Mouse (Mus musculus): ENCODE measurements around the gene Tbc1d30. TPM values are rescaled to one million over a fixed set of nuclear protein-coding genes. Genes with fewer than 3 reads are reported as not detected.
A peak's percentile ranks its signal among the peaks of the same experiment; 100 is the strongest.

The Tbc1d30 gene
- polyA plus RNA-seq, 1 experiment = 1.3 TPM

DNA sequence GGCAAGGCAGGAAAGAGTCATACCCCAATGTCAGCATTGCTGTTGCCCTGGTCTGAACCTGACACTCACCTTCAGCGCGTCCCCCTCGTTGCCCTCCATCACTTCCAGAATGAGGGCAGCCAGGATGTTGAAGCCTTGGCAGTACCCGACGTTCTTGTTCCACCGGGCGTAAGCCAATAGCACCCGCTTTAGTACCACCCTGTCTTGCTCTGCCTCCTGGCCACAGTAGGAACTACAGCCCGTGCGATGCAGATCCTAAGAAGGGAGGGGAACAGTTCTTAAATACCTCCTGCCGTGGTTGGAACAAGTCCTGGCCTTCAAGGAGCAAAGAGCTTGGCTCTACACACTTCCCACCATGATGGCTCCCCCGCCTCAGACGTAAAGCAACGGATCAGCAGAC is 49.2 kb downstream of the Tbc1d30 start:
- no peak overlapping the region for H3K4me3 ChIP-seq (ENCODE audit: insufficient read depth, low read length)
- no peaks in the 10 kb centered on the region for H3K4me1 ChIP-seq (ENCODE audit: control insufficient read depth, insufficient read depth, low read length)
- H3K27ac ChIP-seq (ENCODE audit: insufficient read depth, low read depth, low read length) = no peak overlapping the region
- TF ChIP-seq POLR2A (IDR thresholded peaks at IDR 0.05; ENCODE audit: borderline replicate concordance, low read depth, low read length) (no peak), CTCF (IDR thresholded peaks at IDR 0.05; ENCODE audit: low read depth, low read length) (no peak)

GRCm38 (mm10) chr10:121300659-121301058 is 50.4 kb downstream of the Tbc1d30 start:
- no peak overlapping the region for H3K4me3 ChIP-seq (ENCODE audit: insufficient read depth, low read length)

GRCm38 (mm10) chr10:121297054-121297701 is 53.9 kb downstream of the Tbc1d30 start:
- Histone ChIP-seq H3K4me1 (ENCODE audit: control insufficient read depth, insufficient read depth, low read length) (no peaks in the 10 kb centered on the region), H3K27ac (ENCODE audit: insufficient read depth, low read depth, low read length) (no peak overlapping the region), H3K4me3 (ENCODE audit: insufficient read depth, low read length) (no peak overlapping the region)
- no peak for TF ChIP-seq CTCF (IDR thresholded peaks at IDR 0.05; ENCODE audit: low read depth, low read length)
- no peak for TF ChIP-seq POLR2A (IDR thresholded peaks at IDR 0.05; ENCODE audit: borderline replicate concordance, low read depth, low read length)

More at GRCm38 (mm10) chr10:121300659-121301058, 50.4 kb downstream of the Tbc1d30 start:
- TF ChIP-seq POLR2A (IDR thresholded peaks at IDR 0.05; ENCODE audit: borderline replicate concordance, low read depth, low read length) = no peak
- TF ChIP-seq CTCF (IDR thresholded peaks at IDR 0.05; ENCODE audit: low read depth, low read length) = no peak
- Histone ChIP-seq H3K4me1 (ENCODE audit: control insufficient read depth, insufficient read depth, low read length) (no peaks in the 10 kb centered on the region), H3K27ac (ENCODE audit: insufficient read depth, low read depth, low read length) (no peak overlapping the region)

GRCm38 (mm10) chr10:121294471-121294870 is 56.6 kb downstream of the Tbc1d30 start:
- H3K4me3 ChIP-seq (ENCODE audit: insufficient read depth, low read length) = no peak overlapping the region
- H3K27ac ChIP-seq (ENCODE audit: insufficient read depth, low read depth, low read length) = no peak overlapping the region
- no peaks in the 10 kb centered on the region for H3K4me1 ChIP-seq (ENCODE audit: control insufficient read depth, insufficient read depth, low read length)
- TF ChIP-seq CTCF (IDR thresholded peaks at IDR 0.05; ENCODE audit: low read depth, low read length) = no peak
- no peak for TF ChIP-seq POLR2A (IDR thresholded peaks at IDR 0.05; ENCODE audit: borderline replicate concordance, low read depth, low read length)

GRCm38 (mm10) chr10:121293829-121294228 is 57.2 kb downstream of the Tbc1d30 start:
- no peak for TF ChIP-seq POLR2A (IDR thresholded peaks at IDR 0.05; ENCODE audit: borderline replicate concordance, low read depth, low read length)
- no peak for TF ChIP-seq CTCF (IDR thresholded peaks at IDR 0.05; ENCODE audit: low read depth, low read length)
- Histone ChIP-seq H3K27ac (ENCODE audit: insufficient read depth, low read depth, low read length) (no peak overlapping the region), H3K4me1 (ENCODE audit: control insufficient read depth, insufficient read depth, low read length) (no peaks in the 10 kb centered on the region), H3K4me3 (ENCODE audit: insufficient read depth, low read length) (no peak overlapping the region)

- H3K4me1 ChIP-seq (ENCODE audit: control insufficient read depth, insufficient read depth, low read length) = no peaks in the 10 kb centered on the region
- TF ChIP-seq POLR2A (IDR thresholded peaks at IDR 0.05; ENCODE audit: borderline replicate concordance, low read depth, low read length) (no peak), CTCF (IDR thresholded peaks at IDR 0.05; ENCODE audit: low read depth, low read length) (no peak)
- no peak overlapping the region for H3K27ac ChIP-seq (ENCODE audit: insufficient read depth, low read depth, low read length)
- H3K4me3 ChIP-seq (ENCODE audit: insufficient read depth, low read length) = no peak overlapping the region
Measured at GRCm38 (mm10) chr10:121291272-121291917, 59.7 kb downstream of the Tbc1d30 start.

GRCm38 (mm10) chr10:121290682-121291078 is 60.4 kb downstream of the Tbc1d30 start:
- H3K27ac ChIP-seq (ENCODE audit: insufficient read depth, low read depth, low read length) = no peak overlapping the region
- H3K4me3 ChIP-seq (ENCODE audit: insufficient read depth, low read length) = no peak overlapping the region
- no peaks in the 10 kb centered on the region for H3K4me1 ChIP-seq (ENCODE audit: control insufficient read depth, insufficient read depth, low read length)
- TF ChIP-seq POLR2A (IDR thresholded peaks at IDR 0.05; ENCODE audit: borderline replicate concordance, low read depth, low read length) (no peak), CTCF (IDR thresholded peaks at IDR 0.05; ENCODE audit: low read depth, low read length) (no peak)

GRCm38 (mm10) chr10:121289970-121290681 is 61.0 kb downstream of the Tbc1d30 start:
- Histone ChIP-seq H3K27ac (ENCODE audit: insufficient read depth, low read depth, low read length) (no peak overlapping the region), H3K4me3 (ENCODE audit: insufficient read depth, low read length) (no peak overlapping the region), H3K4me1 (ENCODE audit: control insufficient read depth, insufficient read depth, low read length) (no peaks in the 10 kb centered on the region)
- peak; percentile 22; the same call in 1 of the 2 replicates for TF ChIP-seq CTCF (IDR thresholded peaks at IDR 0.05; ENCODE audit: low read depth, low read length)
- TF ChIP-seq POLR2A (IDR thresholded peaks at IDR 0.05; ENCODE audit: borderline replicate concordance, low read depth, low read length) = no peak

- H3K27ac ChIP-seq (ENCODE audit: insufficient read depth, low read depth, low read length) = no peak overlapping the region
- TF ChIP-seq CTCF (IDR thresholded peaks at IDR 0.05; ENCODE audit: low read depth, low read length) = no peak
- no peak overlapping the region for H3K4me3 ChIP-seq (ENCODE audit: insufficient read depth, low read length)
- no peaks in the 10 kb centered on the region for H3K4me1 ChIP-seq (ENCODE audit: control insufficient read depth, insufficient read depth, low read length)
Measured at GRCm38 (mm10) chr10:121282926-121283325, 68.2 kb downstream of the Tbc1d30 start.

- H3K4me3 ChIP-seq (ENCODE audit: insufficient read depth, low read length) = no peak overlapping the region
- H3K27ac ChIP-seq (ENCODE audit: insufficient read depth, low read depth, low read length) = no peak overlapping the region
- no peak for TF ChIP-seq POLR2A (IDR thresholded peaks at IDR 0.05; ENCODE audit: borderline replicate concordance, low read depth, low read length)
- TF ChIP-seq CTCF (IDR thresholded peaks at IDR 0.05; ENCODE audit: low read depth, low read length) = no peak
- H3K4me1 ChIP-seq (ENCODE audit: control insufficient read depth, insufficient read depth, low read length) = no peaks in the 10 kb centered on the region
Measured at GRCm38 (mm10) chr10:121282436-121282835, 68.6 kb downstream of the Tbc1d30 start.
